Mouse (Mus musculus): Measurements from ENCODE around the gene Pygl. TPM values are rescaled to one million over a fixed set of nuclear protein-coding genes. Genes with fewer than 3 reads are reported as not detected.
A peak's percentile ranks its signal among the peaks of the same experiment; 100 is the strongest.
"Not testable (repeated sequence)": the region's sequence is repeated elsewhere in the genome, so short reads cannot be mapped to it uniquely, and the experiment has no call there.

Gene Pygl
- total RNA-seq, 2 experiments from 2014 or later = 47.1 to 68.0 TPM

- ATAC-seq (replicated peaks; ENCODE audit: low FRiP score, poor library complexity, severe bottlenecking) = no peak
Measured at GRCm38 (mm10) chr12:70232020-70232544, 794 bp upstream of the Pygl start.

GRCm38 (mm10) chr12:70228155-70228554 is 3.1 kb downstream of the Pygl start:
- no peak for ATAC-seq (replicated peaks; ENCODE audit: low FRiP score, poor library complexity, severe bottlenecking)

- ATAC-seq (replicated peaks; ENCODE audit: low FRiP score, poor library complexity, severe bottlenecking) = peak; percentile 88
Measured at GRCm38 (mm10) chr12:70227121-70227932, 4.0 kb downstream of the Pygl start.

- no peak for ATAC-seq (replicated peaks; ENCODE audit: low FRiP score, poor library complexity, severe bottlenecking)
Measured at GRCm38 (mm10) chr12:70226655-70227054, 4.6 kb downstream of the Pygl start.

GRCm38 (mm10) chr12:70223331-70223730 is 8.0 kb downstream of the Pygl start:
- no peak for ATAC-seq (replicated peaks; ENCODE audit: low FRiP score, poor library complexity, severe bottlenecking)

GRCm38 (mm10) chr12:70221425-70221824 is 9.9 kb downstream of the Pygl start:
- no peak for ATAC-seq (replicated peaks; ENCODE audit: low FRiP score, poor library complexity, severe bottlenecking)

GRCm38 (mm10) chr12:70218795-70219540 is 12.3 kb downstream of the Pygl start:
- no peak for ATAC-seq (replicated peaks; ENCODE audit: low FRiP score, poor library complexity, severe bottlenecking)

- ATAC-seq (replicated peaks; ENCODE audit: low FRiP score, poor library complexity, severe bottlenecking) = no peak
Measured at GRCm38 (mm10) chr12:70216229-70216800, 15.0 kb downstream of the Pygl start.

GRCm38 (mm10) chr12:70214281-70214680 is 17.0 kb downstream of the Pygl start:
- ATAC-seq (replicated peaks; ENCODE audit: low FRiP score, poor library complexity, severe bottlenecking) = no peak

- no peak for ATAC-seq (replicated peaks; ENCODE audit: low FRiP score, poor library complexity, severe bottlenecking)
Measured at GRCm38 (mm10) chr12:70213601-70214000, 17.7 kb downstream of the Pygl start.

GRCm38 (mm10) chr12:70212501-70212900 is 18.8 kb downstream of the Pygl start:
- ATAC-seq (replicated peaks; ENCODE audit: low FRiP score, poor library complexity, severe bottlenecking) = no peak

- ATAC-seq (replicated peaks; ENCODE audit: low FRiP score, poor library complexity, severe bottlenecking) = no peak
Measured at GRCm38 (mm10) chr12:70208214-70208613, 23.1 kb downstream of the Pygl start.

GRCm38 (mm10) chr12:70204433-70204832 is 26.9 kb downstream of the Pygl start:
- ATAC-seq (replicated peaks; ENCODE audit: low FRiP score, poor library complexity, severe bottlenecking) = no peak

GRCm38 (mm10) chr12:70201926-70202529 is 29.3 kb downstream of the Pygl start:
- no peak for ATAC-seq (replicated peaks; ENCODE audit: low FRiP score, poor library complexity, severe bottlenecking)

GRCm38 (mm10) chr12:70196341-70196740 is 34.9 kb downstream of the Pygl start:
- ATAC-seq (replicated peaks; ENCODE audit: low FRiP score, poor library complexity, severe bottlenecking) = no peak

- no peak for ATAC-seq (replicated peaks; ENCODE audit: low FRiP score, poor library complexity, severe bottlenecking)
Measured at GRCm38 (mm10) chr12:70195426-70195825, 35.9 kb downstream of the Pygl start.

- no peak for ATAC-seq (replicated peaks; ENCODE audit: low FRiP score, poor library complexity, severe bottlenecking)
Measured at GRCm38 (mm10) chr12:70192267-70192727, 39.0 kb downstream of the Pygl start.

- ATAC-seq (replicated peaks; ENCODE audit: low FRiP score, poor library complexity, severe bottlenecking) = no peak
Measured at GRCm38 (mm10) chr12:70184173-70184783, 47.0 kb downstream of the Pygl start.

- not testable (repeated sequence) for ATAC-seq (replicated peaks; ENCODE audit: low FRiP score, poor library complexity, severe bottlenecking)
Measured at GRCm38 (mm10) chr12:70183507-70183906, 47.8 kb downstream of the Pygl start.

- ATAC-seq (replicated peaks; ENCODE audit: low FRiP score, poor library complexity, severe bottlenecking) = no peak
Measured at GRCm38 (mm10) chr12:70169969-70170368, 61.3 kb downstream of the Pygl start.
